Comparison of ENCODE assay signal across 9 mouse cellular contexts in genomic region chr15:99772925-99773324, GRCm38 (mm10). TPM values are rescaled to one million over a fixed set of nuclear protein-coding genes. Genes with fewer than 3 reads are reported as not detected.
DNase-seq lines count a peak whose midpoint lies in the region; ATAC-seq and TF ChIP-seq lines count a peak whose summit lies in the region.
"Had no signal": no experiment of that assay in that cellular context is flagged by ENCODE, and none has a peak within 500 bp of the region (broad histone marks: within the 10 kb centered on the region; RNA-seq: fewer than 3 reads in every experiment).

No protein-coding gene starts in this region.

- DNase-seq in heart, adult 18-20 months: no peak
- no peak for DNase-seq in CH12.LX (ENCODE audit: extremely low read depth)
- no peak for DNase-seq in spleen, postnatal 10 days (ENCODE audit: low spot score in 2 of 2)
- no peak for DNase-seq in layer of hippocampus, postnatal 25 days (ENCODE audit: extremely low spot score in 1 of 2, low spot score in 1 of 2)
- no peak for DNase-seq in layer of hippocampus, adult 2 months (ENCODE audit: low spot score in 2 of 2)

- peaks cover 12% of the 10 kb centered on the region for H3K4me1 ChIP-seq in heart, embryonic 15.5 days (replicated peaks)
- H3K4me1 ChIP-seq in CH12.LX (ENCODE audit: control insufficient read depth in 1 of 2, insufficient read depth in 2 of 2): peaks cover 0 to 45% of the 10 kb centered on the region in 2 experiments; a peak in 2 of 4 replicates
- peaks cover 25% of the 10 kb centered on the region for H3K4me1 ChIP-seq in forebrain, embryonic 12.5 days
- peaks cover 24% of the 10 kb centered on the region for H3K4me1 ChIP-seq in liver, embryonic 12.5 days

- no peak overlapping the region for H3K9ac ChIP-seq in heart, embryonic 15.5 days
- H3K9ac ChIP-seq in CH12.LX (ENCODE audit: insufficient read depth, low read depth): no peak overlapping the region
- H3K9ac ChIP-seq in forebrain, embryonic 12.5 days: no peak overlapping the region; the same call in 1 of the 2 replicates
- no peak overlapping the region for H3K9ac ChIP-seq in liver, embryonic 12.5 days

- no peak for TF ChIP-seq CTCF in CH12.LX (conservative IDR thresholded peaks at IDR 0.05 in 1 of 2, IDR thresholded peaks at IDR 0.05 in 1 of 2; ENCODE audit: low read depth in 2 of 2, low read length in 2 of 2)
- TF ChIP-seq CTCF in layer of hippocampus, adult 2 months (conservative IDR thresholded peaks at IDR 0.05): no peak

- H3K79me2 ChIP-seq in CH12.LX (replicated peaks; ENCODE audit: control insufficient read depth, extremely low read depth, insufficient read depth, poor library complexity, severe bottlenecking): peaks cover 21% of the 10 kb centered on the region

- ATAC-seq in heart, embryonic 15.5 days (replicated peaks; ENCODE audit: insufficient number of reproducible peaks, insufficient read depth, low FRiP score, low read depth): no peak
- ATAC-seq in forebrain, embryonic 12.5 days (ENCODE audit: low FRiP score): no peak
- no peak for ATAC-seq in liver, embryonic 12.5 days

- H3K36me3 ChIP-seq in heart, embryonic 15.5 days: no peaks in the 10 kb centered on the region; the same call in 1 of the 2 replicates
- peaks cover 0 to 8% of the 10 kb centered on the region in 2 experiments for H3K36me3 ChIP-seq in CH12.LX (replicated peaks in 1 of 2; ENCODE audit: control insufficient read depth in 1 of 2, insufficient read depth in 1 of 2, low read length in 1 of 2)
- H3K36me3 ChIP-seq in forebrain, embryonic 12.5 days (replicated peaks): no peaks in the 10 kb centered on the region
- no peaks in the 10 kb centered on the region for H3K36me3 ChIP-seq in liver, embryonic 12.5 days

- no peak for TF ChIP-seq RAD21 in CH12.LX (IDR thresholded peaks at IDR 0.05; ENCODE audit: low read depth, low read length)

- peak overlapping the region; percentile 91 for H3K4me2 ChIP-seq in heart, embryonic 15.5 days
- H3K4me2 ChIP-seq in CH12.LX (ENCODE audit: insufficient read depth, low read depth, poor library complexity, severe bottlenecking): peak overlapping the region; percentile 19; the same call in 1 of the 2 replicates
- peak overlapping the region; percentile 74 for H3K4me2 ChIP-seq in forebrain, embryonic 12.5 days
- H3K4me2 ChIP-seq in liver, embryonic 12.5 days: peak overlapping the region; percentile 98

- no peak overlapping the region for H3K27ac ChIP-seq in heart, embryonic 15.5 days
- H3K27ac ChIP-seq in CH12.LX (ENCODE audit: insufficient read depth, low read depth): no peak overlapping the region
- peak overlapping the region; percentile 94; the same call in 1 of the 2 replicates for H3K27ac ChIP-seq in forebrain, embryonic 12.5 days
- H3K27ac ChIP-seq in liver, embryonic 12.5 days: no peak overlapping the region
- no peak overlapping the region for H3K27ac ChIP-seq in layer of hippocampus, adult 2 months

- no peak overlapping the region for H3K4me3 ChIP-seq in heart, embryonic 15.5 days
- H3K4me3 ChIP-seq in CH12.LX (replicated peaks in 1 of 3; ENCODE audit: low read depth in 2 of 3, low read length in 2 of 3, poor library complexity in 1 of 3): no peak overlapping the region
- peak overlapping the region; percentile 64 for H3K4me3 ChIP-seq in forebrain, embryonic 12.5 days (replicated peaks)
- H3K4me3 ChIP-seq in liver, embryonic 12.5 days: no peak overlapping the region; the same call in 1 of the 2 replicates
- no peak overlapping the region for H3K4me3 ChIP-seq in layer of hippocampus, adult 2 months

- WGBS in heart, embryonic 15.5 days: 46% methylated on average over 3 of the region's 3 CpGs
- WGBS in forebrain, embryonic 12.5 days: 29% methylated on average over 3 of the region's 3 CpGs
- WGBS in liver, embryonic 12.5 days (ENCODE audit: insufficient replicate concordance): 51% methylated on average over 3 of the region's 3 CpGs

- dilution Hi-C loops in CH12.LX (cut with MboI; ENCODE audit: extremely low pct_ligation_motif_present, extremely low pct_unique_long_range_greater_than_20kb, low sequenced_read_pairs): no loop called here

- H3K9me3 ChIP-seq in heart, embryonic 15.5 days (replicated peaks): no peaks in the 10 kb centered on the region
- no peaks in the 10 kb centered on the region for H3K9me3 ChIP-seq in CH12.LX (replicated peaks; ENCODE audit: low read length)
- no peaks in the 10 kb centered on the region for H3K9me3 ChIP-seq in forebrain, embryonic 12.5 days
- H3K9me3 ChIP-seq in liver, embryonic 12.5 days (replicated peaks): no peaks in the 10 kb centered on the region

- no peaks in the 10 kb centered on the region for H3K27me3 ChIP-seq in heart, embryonic 15.5 days
- no peaks in the 10 kb centered on the region for H3K27me3 ChIP-seq in CH12.LX (replicated peaks)
- H3K27me3 ChIP-seq in forebrain, embryonic 12.5 days: no peaks in the 10 kb centered on the region
- 0 out of 2 replicates have a peak, but pooled peaks cover 7% of the 10 kb centered on the region for H3K27me3 ChIP-seq in liver, embryonic 12.5 days (replicated peaks)

- TF ChIP-seq POLR2A in CH12.LX (IDR thresholded peaks at IDR 0.05; ENCODE audit: low read depth, low read length): no peak

- no peak for TF ChIP-seq EP300 in CH12.LX (IDR thresholded peaks at IDR 0.05; ENCODE audit: low read length)

- in situ Hi-C loops in CH12.LX (cut with MboI; ENCODE audit: low pct_ligation_motif_present, low pct_unique_long_range_greater_than_20kb, low sequenced_read_pairs): loop anchor here (5.0 kb wide), 1 partner anchor 46 kb away; the partner anchor contains the start of gene Cox14

TF ChIP-seq in CH12.LX, 34 proteins besides CTCF, POLR2A, EP300 and RAD21:
- TF ChIP-seq ZNF384 (IDR thresholded peaks at IDR 0.05; ENCODE audit: low read depth, low read length) (no peak), TCF12 (IDR thresholded peaks at IDR 0.05; ENCODE audit: low read depth, low read length) (no peak), ETS1 (conservative IDR thresholded peaks at IDR 0.05; ENCODE audit: low read depth, low read length) (no peak), TBP (conservative IDR thresholded peaks at IDR 0.05; ENCODE audit: low read depth, low read length) (no peak), MAFK (IDR thresholded peaks at IDR 0.05; ENCODE audit: insufficient replicate concordance, low read length) (no peak), NELFE (IDR thresholded peaks at IDR 0.05; ENCODE audit: low read depth, low read length) (no peak), KAT2A (IDR thresholded peaks at IDR 0.05; ENCODE audit: insufficient replicate concordance, low read length) (no peak), BHLHE40 (IDR thresholded peaks at IDR 0.05; ENCODE audit: low read depth, low read length) (no peak), IRF4 (IDR thresholded peaks at IDR 0.05; ENCODE audit: low read depth, low read length) (no peak), MEF2A (IDR thresholded peaks at IDR 0.05; ENCODE audit: borderline replicate concordance, low read depth, low read length) (no peak), USF1 (IDR thresholded peaks at IDR 0.05; ENCODE audit: low read depth, low read length) (no peak), MAZ (IDR thresholded peaks at IDR 0.05; ENCODE audit: low read depth, low read length) (no peak)

RNA-seq across cellular contexts. Expression of gene Cers5, which starts 0.2 kb away (rescaled TPM):
- polyA plus RNA-seq in heart, embryonic 15.5 days (2015; fragmentation: Nextera tagmentation; extraction: Ambion mirVana): 47.6 and 51.1 TPM in 2 replicates
- total RNA-seq in heart, adult 18-20 months (2021): 10 to 100 TPM; 16.6 to 19.9 TPM
- total RNA-seq in CH12.LX (2012; rRNA removed) (45.0 and 48.9 TPM in 2 replicates), CH12.LX (2014; rRNA removed) (140 and 149 TPM in 2 replicates)
- polyA plus RNA-seq in CH12.LX (2012; ENCODE audit: insufficient read length, low read depth): 83.7 and 94.3 TPM in 2 replicates
- 64.7 and 67.1 TPM in 2 replicates for polyA plus RNA-seq in forebrain, embryonic 12.5 days (2016; fragmentation: Nextera tagmentation; extraction: Ambion mirVana)
- polyA plus RNA-seq in liver, embryonic 12.5 days (2016; fragmentation: Nextera tagmentation; extraction: Ambion mirVana): 17.8 and 19.1 TPM in 2 replicates
- total RNA-seq in layer of hippocampus, postnatal 25 days (2021): 10 to 100 TPM; 29.0 to 34.0 TPM
- 10 to 100 TPM; 28.4 to 29.9 TPM for total RNA-seq in layer of hippocampus, adult 2 months (2021)

RNA-seq across cellular contexts. Expression of gene Cox14, which starts 47.5 kb away (rescaled TPM):
- 185 and 187 TPM in 2 replicates for polyA plus RNA-seq in heart, embryonic 15.5 days (2015; fragmentation: Nextera tagmentation; extraction: Ambion mirVana)
- total RNA-seq in heart, adult 18-20 months (2021): 100 to 1,000 TPM; 238 to 271 TPM
- total RNA-seq in CH12.LX (2012; rRNA removed) (112 and 140 TPM in 2 replicates), CH12.LX (2014; rRNA removed) (98.8 and 106 TPM in 2 replicates)
- polyA plus RNA-seq in CH12.LX (2012; ENCODE audit: insufficient read length, low read depth): 119 and 140 TPM in 2 replicates
- polyA plus RNA-seq in forebrain, embryonic 12.5 days (2016; fragmentation: Nextera tagmentation; extraction: Ambion mirVana): 167 and 168 TPM in 2 replicates
- polyA plus RNA-seq in liver, embryonic 12.5 days (2016; fragmentation: Nextera tagmentation; extraction: Ambion mirVana): 98.3 and 98.4 TPM in 2 replicates
- total RNA-seq in layer of hippocampus, postnatal 25 days (2021): 100 to 1,000 TPM; 124 to 135 TPM
- total RNA-seq in layer of hippocampus, adult 2 months (2021): 100 to 1,000 TPM; 113 to 125 TPM

RNA-seq across cellular contexts. Expression of gene Gpd1, which starts 55.6 kb away (rescaled TPM):
- polyA plus RNA-seq in heart, embryonic 15.5 days (2015; fragmentation: Nextera tagmentation; extraction: Ambion mirVana): 1.6 and 2.2 TPM in 2 replicates
- 100 to 1,000 TPM in 1 of 2 experiments, 10 to 100 TPM in 1; 53.9 to 160 TPM for total RNA-seq in heart, adult 18-20 months (2021)
- 0.17 and 0.25 TPM in 2 replicates for total RNA-seq in CH12.LX (2012; rRNA removed)
- 0.12 and 0.24 TPM in 2 replicates for total RNA-seq in CH12.LX (2014; rRNA removed)
- polyA plus RNA-seq in CH12.LX (2012; ENCODE audit: insufficient read length, low read depth): 0.26 and 0.56 TPM in 2 replicates
- 0.57 and 0.72 TPM in 2 replicates for polyA plus RNA-seq in forebrain, embryonic 12.5 days (2016; fragmentation: Nextera tagmentation; extraction: Ambion mirVana)
- polyA plus RNA-seq in liver, embryonic 12.5 days (2016; fragmentation: Nextera tagmentation; extraction: Ambion mirVana): 7.5 and 8.0 TPM in 2 replicates
- total RNA-seq in layer of hippocampus, postnatal 25 days (2021): 100 to 1,000 TPM; 128 to 145 TPM
- total RNA-seq in layer of hippocampus, adult 2 months (2021): 100 to 1,000 TPM; 142 to 148 TPM
- total RNA-seq: neutrophil, adult 5-6 weeks had no signal

Comparison
In these comparisons a context has a peak if more than half of its experiments do, and no peak if none do; other contexts are left out.
1. H3K4me2 ChIP-seq: peak in every context shown above with its lines; median percentile 98 in liver, embryonic 12.5 days; 91 in heart, embryonic 15.5 days; 74 in forebrain, embryonic 12.5 days; 19 in CH12.LX.
2. RNA of gene Gpd1, which starts 55.6 kb away (total RNA-seq): 53.9 to 160 TPM in heart, adult 18-20 months, 142 to 148 TPM in layer of hippocampus, adult 2 months and 128 to 145 TPM in layer of hippocampus, postnatal 25 days; 0.12 to 0.25 TPM in CH12.LX; every median in the first group is over 10 times any median in the second.